Mouse (Mus musculus) kidney, postnatal 25 days (tissue): ENCODE measurements around the gene Pdcd5.

ENCODE experiments used
- DNase-seq, 2 experiments: peaks; one replicate each; pipeline ENCODE4 v3.0.0; 2021; ENCODE audit warnings: mixed read lengths in 2 of 2

The Pdcd5 gene

GRCm38 (mm10) chr7:35640072-35640471 lies 7.2 kb downstream of the Pdcd5 start:
- no peak for DNase-seq

- DNase-seq, result no peak
Measured at GRCm38 (mm10) chr7:35636874-35637273, 10.4 kb downstream of the Pdcd5 start.

GRCm38 (mm10) chr7:35636229-35636628 lies 11.1 kb downstream of the Pdcd5 start:
- DNase-seq, result peak in 1 of 2 experiments; percentile 64

- peak in 1 of 2 experiments; percentile 47 for DNase-seq
Measured at GRCm38 (mm10) chr7:35628496-35628895, 18.8 kb downstream of the Pdcd5 start.

- peak in 1 of 2 experiments; percentile 49 for DNase-seq
Measured at GRCm38 (mm10) chr7:35627371-35627770, 19.9 kb downstream of the Pdcd5 start.

GRCm38 (mm10) chr7:35626038-35626437 lies 21.3 kb downstream of the Pdcd5 start:
- DNase-seq, result no peak

- DNase-seq, result no peak
Measured at GRCm38 (mm10) chr7:35622626-35623025, 24.7 kb downstream of the Pdcd5 start.

GRCm38 (mm10) chr7:35617513-35617912 lies 29.8 kb downstream of the Pdcd5 start:
- no peak for DNase-seq

- no peak for DNase-seq
Measured at GRCm38 (mm10) chr7:35609245-35609644, 38.1 kb downstream of the Pdcd5 start.

GRCm38 (mm10) chr7:35606816-35607215 lies 40.5 kb downstream of the Pdcd5 start:
- DNase-seq, result no peak

GRCm38 (mm10) chr7:35602766-35603165 lies 44.6 kb downstream of the Pdcd5 start:
- DNase-seq, result no peak

- DNase-seq, result no peak
Measured at GRCm38 (mm10) chr7:35601106-35601505, 46.2 kb downstream of the Pdcd5 start.

- DNase-seq, result no peak
Measured at GRCm38 (mm10) chr7:35600031-35600430, 47.3 kb downstream of the Pdcd5 start.

- DNase-seq, result no peak
Measured at GRCm38 (mm10) chr7:35599492-35599891, 47.8 kb downstream of the Pdcd5 start.

GRCm38 (mm10) chr7:35594311-35594710 lies 53.0 kb downstream of the Pdcd5 start:
- no peak for DNase-seq
